Mouse (Mus musculus) ES-E14 (cell line): ENCODE measurements around the gene Impdh1.

Experiments used
- CHD2 ChIP-seq: IDR thresholded peaks from 2 replicates; pipeline ENCODE4 v1.6.1; 2014; ENCODE audit warnings: mild to moderate bottlenecking, low read depth, low read length, inconsistent platforms
- HCFC1 ChIP-seq: IDR thresholded peaks from 2 replicates; pipeline ENCODE4 v1.6.1; 2012; ENCODE audit warnings: low read length, inconsistent platforms, borderline replicate concordance; ENCODE audit not compliant: insufficient read depth

GRCm38 (mm10) chr6:29164314-29165244 lies 51.6 kb downstream of the Impdh1 start, which contains the start of gene Rbm28:
- TF ChIP-seq CHD2 (0 out of 2 replicates have a peak, but pooled peaks have one; percentile 25), HCFC1 (peak; percentile 84)
